ENCODE assay signal across 10 mouse cellular contexts in genomic region chr7:63998995-63999960, GRCm38 (mm10).
DNase-seq lines count a peak whose midpoint lies in the region; ATAC-seq and TF ChIP-seq lines count a peak whose summit lies in the region.
"Had no signal": no experiment of that assay in that cellular context is flagged by ENCODE, and none has a peak within 500 bp of the region (broad histone marks: within the 10 kb centered on the region; RNA-seq: fewer than 3 reads in every experiment).

No protein-coding gene starts in this region.

- DNase-seq in layer of hippocampus, adult 2 months (ENCODE audit: low spot score in 2 of 2), result no peak
- DNase-seq in layer of hippocampus, postnatal 25 days (ENCODE audit: extremely low spot score in 1 of 2, low spot score in 1 of 2), result no peak
- DNase-seq in heart, postnatal 10 days, result peak; percentile 48 to 57
- peak; percentile 87 for DNase-seq in thymus, postnatal 25 days
- DNase-seq in gastrocnemius, adult 2 months, result no peak
- no peak for DNase-seq in urinary bladder, postnatal 36 days (ENCODE audit: low spot score in 2 of 2)
- DNase-seq in left cerebral cortex, adult 18-20 months (ENCODE audit: low spot score in 2 of 2), result no peak

- TF ChIP-seq CTCF in layer of hippocampus, adult 2 months (conservative IDR thresholded peaks at IDR 0.05), result no peak
- TF ChIP-seq CTCF in gastrocnemius, adult 2 months (IDR thresholded peaks at IDR 0.05), result no peak

- intact Hi-C loops in heart, postnatal 10 days (cut with DNase I), result no loop called here
- intact Hi-C loops in gastrocnemius, adult 2 months (cut with DNase I), result no loop called here

- no peak overlapping the region for H3K4me3 ChIP-seq in layer of hippocampus, adult 2 months
- no peak overlapping the region for H3K4me3 ChIP-seq in gastrocnemius, adult 2 months
- H3K4me3 ChIP-seq: erythroblast, embryonic 14.5 days had no signal

- peak; percentile 69 for ATAC-seq in megakaryocyte, adult 5-6 weeks (ENCODE audit: poor library complexity, severe bottlenecking)

- H3K27ac ChIP-seq in layer of hippocampus, adult 2 months, result 0 out of 2 replicates have a peak overlapping the region, but pooled peaks have one; percentile 7
- no peak overlapping the region for H3K27ac ChIP-seq in gastrocnemius, adult 2 months
- H3K27ac ChIP-seq: kidney, postnatal 0 days had no signal

Comparison
In these comparisons a context has a peak if more than half of its experiments do, and no peak if none do; other contexts are left out.
1. DNase-seq: peak in heart, postnatal 10 days (2 of 2) and thymus, postnatal 25 days (single experiment); none in layer of hippocampus, adult 2 months (0 of 2), layer of hippocampus, postnatal 25 days (0 of 2), gastrocnemius, adult 2 months (single experiment), urinary bladder, postnatal 36 days (0 of 2) and left cerebral cortex, adult 18-20 months (0 of 2).